23 mouse cellular contexts compared by ENCODE assay signal in genomic region chr1:63493325-63493724, GRCm38 (mm10). TPM values are rescaled to one million over a fixed set of nuclear protein-coding genes. Genes with fewer than 3 reads are reported as not detected.
DNase-seq lines count a peak whose midpoint lies in the region; ATAC-seq lines count a peak whose summit lies in the region.
"Had no signal": no experiment of that assay in that cellular context is flagged by ENCODE, and none has a peak within 500 bp of the region (broad histone marks: within the 10 kb centered on the region; RNA-seq: fewer than 3 reads in every experiment).

No protein-coding gene starts in this region.

- H3K4me2 ChIP-seq in neural tube, embryonic 13.5 days, result no peak overlapping the region
- no peak overlapping the region for H3K4me2 ChIP-seq in neural tube, embryonic 15.5 days
- H3K4me2 ChIP-seq: embryonic facial prominence, embryonic 12.5 days; embryonic facial prominence, embryonic 15.5 days; forebrain, embryonic 12.5 days had no signal

- peak; percentile 47 for ATAC-seq in frontal cortex, adult (ENCODE audit: low TSS enrichment)
- ATAC-seq in neural tube, embryonic 13.5 days (ENCODE audit: low read depth), result peak; percentile 59; the same call in 1 of the 2 replicates
- ATAC-seq in neural tube, embryonic 15.5 days (ENCODE audit: low FRiP score), result no peak
- ATAC-seq: forebrain, embryonic 14.5 days; forebrain, embryonic 16.5 days had no signal

- DNase-seq in frontal cortex, postnatal 36 days (ENCODE audit: low spot score in 2 of 2), result no peak
- peak; percentile 4 for DNase-seq in urinary bladder, postnatal 14 days (ENCODE audit: low spot score)
- no peak for DNase-seq in urinary bladder, adult 2 months (ENCODE audit: low spot score)
- DNase-seq: adrenal gland, adult 2 months; adrenal gland, postnatal 10 days; adrenal gland, postnatal 25 days; cerebellum, adult 11 months; cerebellum, adult 18-20 months; cerebellum, adult 8-10 months; cerebellum, adult 9-11 months; cerebellum, postnatal 14 days; cerebellum, postnatal 36 days; embryo, embryonic 11 days had no signal

- 0 out of 2 replicates have a peak, but pooled peaks cover 3% of the 10 kb centered on the region for H3K4me1 ChIP-seq in neural tube, embryonic 13.5 days (replicated peaks)
- peaks cover 8% of the 10 kb centered on the region; the same call in 1 of the 2 replicates for H3K4me1 ChIP-seq in neural tube, embryonic 15.5 days
- H3K4me1 ChIP-seq: embryonic facial prominence, embryonic 15.5 days; forebrain, embryonic 10.5 days; forebrain, embryonic 12.5 days had no signal

- H3K9ac ChIP-seq in neural tube, embryonic 13.5 days, result no peak overlapping the region
- no peak overlapping the region for H3K9ac ChIP-seq in neural tube, embryonic 15.5 days (replicated peaks)
- H3K9ac ChIP-seq: embryonic facial prominence, embryonic 12.5 days; embryonic facial prominence, embryonic 15.5 days; forebrain, embryonic 12.5 days had no signal

- no peaks in the 10 kb centered on the region for H3K9me3 ChIP-seq in neural tube, embryonic 13.5 days
- no peaks in the 10 kb centered on the region for H3K9me3 ChIP-seq in neural tube, embryonic 15.5 days (replicated peaks)
- H3K9me3 ChIP-seq: embryonic facial prominence, embryonic 12.5 days; embryonic facial prominence, embryonic 15.5 days; forebrain, embryonic 10.5 days; forebrain, embryonic 12.5 days had no signal

- no peak overlapping the region for H3K27ac ChIP-seq in neural tube, embryonic 13.5 days (replicated peaks)
- no peak overlapping the region for H3K27ac ChIP-seq in neural tube, embryonic 15.5 days (replicated peaks)
- H3K27ac ChIP-seq: embryonic facial prominence, embryonic 12.5 days; embryonic facial prominence, embryonic 15.5 days; forebrain, embryonic 10.5 days; forebrain, embryonic 12.5 days had no signal

- 44% methylated on average over 5 of the region's 5 CpGs for WGBS in neural tube, embryonic 13.5 days
- WGBS in neural tube, embryonic 15.5 days, result 24% methylated on average over 5 of the region's 5 CpGs

- no peaks in the 10 kb centered on the region for H3K36me3 ChIP-seq in neural tube, embryonic 13.5 days
- H3K36me3 ChIP-seq in neural tube, embryonic 15.5 days, result no peaks in the 10 kb centered on the region
- H3K36me3 ChIP-seq: embryonic facial prominence, embryonic 12.5 days; embryonic facial prominence, embryonic 15.5 days; forebrain, embryonic 10.5 days; forebrain, embryonic 12.5 days had no signal

- H3K4me3 ChIP-seq in neural tube, embryonic 13.5 days, result no peak overlapping the region
- H3K4me3 ChIP-seq in neural tube, embryonic 15.5 days (replicated peaks), result no peak overlapping the region
- H3K4me3 ChIP-seq: embryonic facial prominence, embryonic 12.5 days; embryonic facial prominence, embryonic 15.5 days; erythroblast, embryonic 14.5 days; forebrain, embryonic 10.5 days; forebrain, embryonic 12.5 days had no signal

- H3K27me3 ChIP-seq in neural tube, embryonic 13.5 days, result no peaks in the 10 kb centered on the region
- no peaks in the 10 kb centered on the region for H3K27me3 ChIP-seq in neural tube, embryonic 15.5 days (replicated peaks)
- H3K27me3 ChIP-seq: embryonic facial prominence, embryonic 12.5 days; embryonic facial prominence, embryonic 15.5 days; forebrain, embryonic 12.5 days had no signal

RNA-seq across cellular contexts. Expression of gene Adam23, which starts 47.6 kb away (rescaled TPM):
- polyA plus RNA-seq in neural tube, embryonic 13.5 days (2015; fragmentation: Nextera tagmentation; extraction: Ambion mirVana), result 13.9 and 14.9 TPM in 2 replicates
- 13.7 and 15.6 TPM in 2 replicates for polyA plus RNA-seq in neural tube, embryonic 15.5 days (2015; fragmentation: Nextera tagmentation; extraction: Ambion mirVana)
- polyA plus RNA-seq in urinary bladder, adult 2 months (2012; rRNA removed), result 38.1 and 45.9 TPM in 2 replicates
- polyA plus RNA-seq: erythroblast, embryonic 14.5 days had no signal
